Mouse (Mus musculus) cerebellum, postnatal 4 days (tissue): Measurements from ENCODE around the gene Pde2a.

Source experiments
- DNase-seq, 2 experiments: peaks; one replicate each; pipeline ENCODE4 v3.0.0; 2022; ENCODE audit warnings: low spot score in 2 of 2, mixed read lengths in 1 of 2

The Pde2a gene

GRCm38 (mm10) chr7:101453725-101454124, 32.2 kb downstream of the Pde2a start:
- DNase-seq = no peak

GRCm38 (mm10) chr7:101454479-101454878, 33.0 kb downstream of the Pde2a start:
- no peak for DNase-seq

GRCm38 (mm10) chr7:101455141-101455540, 33.6 kb downstream of the Pde2a start:
- DNase-seq = peak in 1 of 2 experiments; percentile 79

- DNase-seq = no peak
Measured at GRCm38 (mm10) chr7:101456318-101456717, 34.8 kb downstream of the Pde2a start.

- DNase-seq = no peak
Measured at GRCm38 (mm10) chr7:101456789-101457188, 35.3 kb downstream of the Pde2a start.

GRCm38 (mm10) chr7:101457283-101457682, 35.8 kb downstream of the Pde2a start:
- DNase-seq = no peak

GRCm38 (mm10) chr7:101457801-101458200, 36.3 kb downstream of the Pde2a start:
- no peak for DNase-seq

GRCm38 (mm10) chr7:101458278-101458781, 36.8 kb downstream of the Pde2a start:
- no peak for DNase-seq

GRCm38 (mm10) chr7:101459305-101459813, 37.9 kb downstream of the Pde2a start:
- DNase-seq = no peak

- no peak for DNase-seq
Measured at GRCm38 (mm10) chr7:101459923-101460607, 38.6 kb downstream of the Pde2a start.

- DNase-seq = peak in 1 of 2 experiments; percentile 74
Measured at GRCm38 (mm10) chr7:101460608-101460957, 39.1 kb downstream of the Pde2a start.

- no peak for DNase-seq
Measured at GRCm38 (mm10) chr7:101461571-101461970, 40.1 kb downstream of the Pde2a start.

- peak in 1 of 2 experiments; percentile 62 for DNase-seq
Measured at GRCm38 (mm10) chr7:101462327-101463068, 41.0 kb downstream of the Pde2a start.

- peak in 1 of 2 experiments; percentile 56 for DNase-seq
Measured at GRCm38 (mm10) chr7:101463665-101464271, 42.3 kb downstream of the Pde2a start.

- DNase-seq = peak in 1 of 2 experiments; percentile 54
Measured at GRCm38 (mm10) chr7:101464927-101465326, 43.4 kb downstream of the Pde2a start.

GRCm38 (mm10) chr7:101465392-101465791, 43.9 kb downstream of the Pde2a start:
- DNase-seq = no peak

GRCm38 (mm10) chr7:101465850-101466580, 44.5 kb downstream of the Pde2a start:
- no peak for DNase-seq

- no peak for DNase-seq
Measured at GRCm38 (mm10) chr7:101466581-101467081, 45.1 kb downstream of the Pde2a start.

GRCm38 (mm10) chr7:101471423-101471822, 49.9 kb downstream of the Pde2a start:
- DNase-seq = no peak

- no peak for DNase-seq
Measured at GRCm38 (mm10) chr7:101471968-101472480, 50.5 kb downstream of the Pde2a start.
